Mouse (Mus musculus): Measurements from ENCODE around the gene Ethe1.

DNA sequence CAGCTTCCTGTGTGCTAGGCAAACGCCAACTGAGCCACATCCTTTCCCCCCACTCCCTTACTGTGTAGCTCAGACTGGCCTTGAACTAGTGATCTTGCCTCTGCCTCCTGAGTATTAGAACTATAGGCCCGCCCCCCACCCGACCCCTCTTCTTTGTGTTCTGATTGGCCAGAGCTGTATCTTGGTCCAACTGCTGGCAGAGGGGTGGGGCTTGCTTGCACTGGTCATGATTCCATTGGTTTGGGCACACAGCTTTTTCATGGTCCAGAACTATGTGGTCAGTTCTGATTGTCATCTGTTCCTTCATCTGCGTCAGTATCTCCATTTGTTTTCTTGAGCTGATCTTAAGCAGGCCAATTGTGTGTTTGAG is 23.5 kb upstream of the Ethe1 start:
- no peak for TF ChIP-seq SMC3 (IDR thresholded peaks at IDR 0.05; ENCODE audit: low read depth, low read length)
- no peak for TF ChIP-seq TCF12 (IDR thresholded peaks at IDR 0.05; ENCODE audit: low read depth, low read length)
- TF ChIP-seq POLR2A (IDR thresholded peaks at IDR 0.05; ENCODE audit: control insufficient read depth in 1 of 2, insufficient read depth in 1 of 2, low read depth in 1 of 2, low read length in 2 of 2, poor library complexity in 1 of 2): no peak

Measured in MEL (cell line).